Mouse (Mus musculus) embryo, embryonic 11 days (tissue): ENCODE results near the gene Thrap3.
"Not testable (repeated sequence)": the region's sequence is repeated elsewhere in the genome, so short reads cannot be mapped to it uniquely, and the experiment has no call there.

ENCODE experiments used
- DNase-seq: peaks from one replicate; pipeline ENCODE4 v3.0.0-alpha.2; 2015

The Thrap3 gene

GRCm38 (mm10) chr4:126217771-126218170 is 15.2 kb upstream of the Thrap3 start:
- no peak for DNase-seq

GRCm38 (mm10) chr4:126207081-126207480 is 4.5 kb upstream of the Thrap3 start:
- DNase-seq = no peak

GRCm38 (mm10) chr4:126205386-126205785 is 2.8 kb upstream of the Thrap3 start:
- no peak for DNase-seq

- DNase-seq = no peak
Observed at GRCm38 (mm10) chr4:126204661-126205230, 2.2 kb upstream of the Thrap3 start.

- no peak for DNase-seq
Observed at GRCm38 (mm10) chr4:126204016-126204415, 1.5 kb upstream of the Thrap3 start.

GRCm38 (mm10) chr4:126203336-126203895 is 856 bp upstream of the Thrap3 start:
- DNase-seq = no peak

- DNase-seq = peak; percentile 60
Observed at GRCm38 (mm10) chr4:126201514-126202302, 852 bp downstream of the Thrap3 start.

GRCm38 (mm10) chr4:126200656-126201055 is 1.9 kb downstream of the Thrap3 start:
- DNase-seq = no peak

GRCm38 (mm10) chr4:126200036-126200435 is 2.5 kb downstream of the Thrap3 start:
- no peak for DNase-seq

- DNase-seq = no peak
Observed at GRCm38 (mm10) chr4:126199556-126199955, 3.0 kb downstream of the Thrap3 start.

GRCm38 (mm10) chr4:126197485-126197884 is 5.1 kb downstream of the Thrap3 start:
- no peak for DNase-seq

GRCm38 (mm10) chr4:126194916-126195315 is 7.6 kb downstream of the Thrap3 start:
- DNase-seq = no peak

- DNase-seq = no peak
Observed at GRCm38 (mm10) chr4:126194216-126194615, 8.3 kb downstream of the Thrap3 start.

GRCm38 (mm10) chr4:126190636-126191035 is 11.9 kb downstream of the Thrap3 start:
- no peak for DNase-seq

- no peak for DNase-seq
Observed at GRCm38 (mm10) chr4:126187096-126187495, 15.5 kb downstream of the Thrap3 start.

GRCm38 (mm10) chr4:126183034-126183433 is 19.5 kb downstream of the Thrap3 start:
- DNase-seq = no peak

GRCm38 (mm10) chr4:126181170-126181957 is 21.2 kb downstream of the Thrap3 start:
- DNase-seq = peak; percentile 64

GRCm38 (mm10) chr4:126175980-126176379 is 26.6 kb downstream of the Thrap3 start:
- DNase-seq = not testable (repeated sequence)

GRCm38 (mm10) chr4:126173800-126174199 is 28.8 kb downstream of the Thrap3 start:
- DNase-seq = no peak

- not testable (repeated sequence) for DNase-seq
Observed at GRCm38 (mm10) chr4:126170737-126171136, 31.8 kb downstream of the Thrap3 start.

GRCm38 (mm10) chr4:126168851-126169250 is 33.7 kb downstream of the Thrap3 start:
- no peak for DNase-seq

- no peak for DNase-seq
Observed at GRCm38 (mm10) chr4:126166084-126166483, 36.5 kb downstream of the Thrap3 start.

GRCm38 (mm10) chr4:126165092-126165491 is 37.5 kb downstream of the Thrap3 start:
- DNase-seq = not testable (repeated sequence)
